Mouse (Mus musculus) layer of hippocampus, postnatal 36 days (tissue): ENCODE results near the gene Rbm20. TPM values are rescaled to one million over a fixed set of nuclear protein-coding genes. Genes with fewer than 3 reads are reported as not detected.

Experiments used
- DNase-seq, 2 experiments: peaks; one replicate each; pipeline ENCODE4 v3.0.0; 2022
- total RNA-seq, 2 experiments: library from RNA; stranded (reverse); gene quantifications; 2 replicates each; pipeline ENCODE4 v1.2.3; 2021

Rbm20 gene
- total RNA-seq, 2 experiments from 2014 or later = 1.5 to 2.0 TPM

DNA sequence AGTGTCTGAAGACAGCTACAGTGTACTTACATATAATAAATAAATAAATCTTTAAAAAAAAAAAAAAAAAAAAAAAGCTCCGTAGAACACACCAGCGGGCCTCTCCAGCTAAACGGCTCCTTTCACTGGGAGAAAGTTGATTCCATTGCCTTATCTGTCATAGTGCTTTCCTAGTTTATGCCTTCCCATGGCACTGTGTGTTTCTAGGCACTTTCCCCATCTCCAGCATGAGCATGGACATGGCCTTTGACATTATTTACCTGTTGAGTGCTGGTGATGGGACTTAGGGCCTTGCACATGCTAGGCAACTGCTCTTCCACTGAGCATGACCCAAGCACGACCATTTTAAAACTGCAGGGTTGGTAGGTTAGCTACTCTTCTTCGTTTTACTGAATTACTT lies 46.9 kb downstream of the Rbm20 start:
- DNase-seq = no peak

DNA sequence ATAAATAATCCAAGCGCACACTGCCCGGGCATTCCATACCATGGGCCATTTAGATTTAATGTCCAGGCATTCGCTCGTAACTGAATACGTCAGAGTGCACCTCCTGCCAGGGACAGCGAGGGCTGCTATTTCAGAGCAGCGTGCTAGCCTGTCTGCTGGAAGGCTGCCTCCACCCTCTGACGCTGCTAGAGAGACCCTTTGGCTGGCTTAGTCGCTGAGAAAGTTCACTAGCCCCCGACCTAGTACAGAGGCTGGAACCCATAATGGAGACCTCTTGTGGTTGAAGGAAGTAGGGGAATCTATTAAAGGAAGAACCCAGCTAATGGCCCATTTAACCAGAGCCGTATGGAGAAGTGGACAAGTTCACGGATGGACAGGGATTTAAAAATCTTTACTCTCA lies 49.2 kb downstream of the Rbm20 start:
- no peak for DNase-seq

DNA sequence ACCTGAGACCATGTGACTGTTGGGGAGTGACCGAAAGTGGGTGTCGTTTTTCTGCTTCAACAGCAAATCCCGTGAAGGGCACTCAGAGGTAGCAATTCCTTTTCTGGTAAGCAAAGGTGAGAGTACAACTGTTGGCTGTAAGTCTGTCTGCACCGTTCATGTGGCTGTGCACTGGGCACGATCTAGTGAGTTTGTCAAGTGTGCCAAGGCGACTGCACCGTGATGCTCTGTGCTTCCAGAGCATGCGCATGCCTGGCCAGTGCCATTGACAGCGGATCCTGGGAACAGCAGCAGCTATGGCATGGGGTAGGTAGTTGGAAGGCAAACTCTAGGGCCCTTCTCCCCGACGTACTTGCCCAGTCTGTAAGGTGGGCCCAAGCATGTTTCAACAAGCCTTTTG lies 49.6 kb downstream of the Rbm20 start:
- no peak for DNase-seq

DNA sequence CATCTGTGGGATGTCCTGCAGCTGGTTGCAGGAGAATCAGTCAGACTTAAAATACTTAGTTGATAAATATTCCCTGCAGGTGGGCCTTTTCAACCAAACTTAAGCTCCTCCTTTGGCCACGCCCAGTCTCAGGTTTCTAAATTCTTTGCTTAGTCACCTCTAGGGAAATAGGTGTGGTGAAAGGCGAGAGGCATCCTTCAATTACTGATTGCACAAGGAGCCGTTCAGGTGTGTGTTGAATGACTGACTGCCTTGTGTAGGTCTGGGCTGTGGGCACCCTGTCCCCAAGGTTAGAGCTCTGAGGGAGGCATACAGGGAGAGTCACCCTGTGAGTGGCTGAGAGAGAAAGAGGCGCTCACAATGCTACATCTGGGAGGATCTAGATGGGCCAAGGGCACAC lies 50.2 kb downstream of the Rbm20 start:
- DNase-seq = no peak

DNA sequence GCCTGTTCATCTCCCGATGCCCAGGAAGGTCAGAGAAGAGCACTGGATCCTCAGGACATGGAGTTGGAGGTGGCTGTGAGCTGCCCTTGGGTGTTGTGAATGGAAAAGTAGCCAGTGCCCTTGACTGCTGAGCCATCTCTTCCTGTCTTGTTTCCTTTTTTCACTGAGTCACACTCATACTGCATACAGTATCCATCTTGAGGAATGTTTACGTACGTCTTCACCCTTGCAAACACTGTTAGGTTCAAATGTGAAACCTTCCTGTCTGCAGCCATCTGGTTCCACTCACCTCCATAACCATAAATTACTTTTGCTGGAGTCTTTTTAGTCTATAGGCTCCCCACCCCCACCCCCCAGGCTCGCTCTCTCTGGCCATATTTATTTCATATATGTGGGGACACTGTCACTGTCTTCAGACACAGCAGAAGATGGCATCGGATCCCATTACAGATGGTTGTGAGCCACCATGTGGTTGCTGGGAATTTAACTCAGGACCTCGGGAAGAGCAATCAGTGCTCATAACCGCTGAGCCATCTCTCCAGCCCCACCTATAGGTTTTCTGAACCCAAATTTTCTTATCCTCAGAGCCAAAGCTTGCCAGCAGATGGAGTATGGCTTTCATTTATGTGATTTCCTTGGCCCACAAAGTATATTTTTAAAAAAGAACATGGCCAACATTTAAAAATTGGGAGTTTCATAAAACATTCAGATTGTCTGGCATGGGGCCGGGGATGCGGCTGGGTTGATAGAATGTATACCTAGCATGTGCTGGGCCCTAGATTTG lies 51.0 kb downstream of the Rbm20 start:
- DNase-seq = no peak

DNA sequence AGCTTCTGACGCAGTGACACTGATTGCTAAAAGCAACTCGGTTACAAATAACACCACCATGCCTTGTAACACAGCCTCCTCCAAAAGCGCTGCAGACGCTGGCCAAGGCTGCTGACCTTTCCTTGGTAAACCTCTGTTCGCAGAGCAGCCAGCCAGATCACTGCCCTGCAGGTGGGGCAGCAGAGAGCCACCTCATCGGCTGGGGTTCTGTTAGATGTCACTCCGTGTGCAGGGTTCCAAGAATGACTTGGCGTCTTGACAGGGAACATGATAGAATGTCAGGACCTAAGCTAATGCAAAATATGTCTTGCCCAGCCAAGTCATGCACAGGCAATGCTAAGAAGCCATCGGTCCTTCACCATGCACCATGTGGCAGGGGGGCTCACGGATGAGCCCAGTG lies 52.8 kb downstream of the Rbm20 start:
- DNase-seq = no peak

DNA sequence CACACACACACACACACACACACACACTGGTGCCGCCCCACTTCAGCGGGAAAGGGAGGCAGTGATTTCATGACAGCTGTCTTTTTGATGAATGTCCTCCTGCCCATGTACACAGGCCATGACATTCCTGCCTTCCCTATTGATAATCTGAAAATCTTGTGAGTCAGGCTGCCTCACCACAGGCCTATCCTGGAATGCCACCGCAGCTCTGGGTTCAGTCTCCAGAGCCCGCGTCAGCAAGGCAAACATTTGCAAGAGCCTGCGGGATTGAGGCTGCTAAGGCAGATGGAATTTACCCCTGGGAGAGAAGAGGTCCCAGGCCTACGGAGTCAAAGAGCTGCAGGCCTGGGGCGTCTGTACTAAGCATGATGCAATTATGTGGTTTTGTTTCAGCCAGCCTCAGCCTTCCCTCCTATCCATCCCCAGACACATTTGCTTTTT lies 54.7 kb downstream of the Rbm20 start:
- no peak for DNase-seq

DNA sequence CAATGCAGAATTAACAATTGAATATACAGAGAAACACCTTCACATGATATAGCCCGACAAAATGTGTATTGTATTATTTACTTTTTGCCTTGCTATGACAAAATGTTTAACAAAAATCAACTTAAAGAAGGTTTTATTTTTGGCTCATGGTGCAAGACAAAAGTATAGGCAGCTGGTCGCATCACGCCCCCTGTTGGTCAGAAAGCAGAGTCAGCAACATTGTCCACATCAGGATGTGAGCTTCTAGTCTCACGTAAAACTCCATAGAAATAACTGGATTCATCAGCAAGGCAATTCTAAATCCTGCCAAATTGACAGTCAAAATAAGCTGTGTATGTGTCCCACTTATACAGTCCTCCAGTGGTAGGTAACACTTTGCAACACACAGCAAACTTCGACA lies 57.7 kb downstream of the Rbm20 start:
- no peak for DNase-seq

DNA sequence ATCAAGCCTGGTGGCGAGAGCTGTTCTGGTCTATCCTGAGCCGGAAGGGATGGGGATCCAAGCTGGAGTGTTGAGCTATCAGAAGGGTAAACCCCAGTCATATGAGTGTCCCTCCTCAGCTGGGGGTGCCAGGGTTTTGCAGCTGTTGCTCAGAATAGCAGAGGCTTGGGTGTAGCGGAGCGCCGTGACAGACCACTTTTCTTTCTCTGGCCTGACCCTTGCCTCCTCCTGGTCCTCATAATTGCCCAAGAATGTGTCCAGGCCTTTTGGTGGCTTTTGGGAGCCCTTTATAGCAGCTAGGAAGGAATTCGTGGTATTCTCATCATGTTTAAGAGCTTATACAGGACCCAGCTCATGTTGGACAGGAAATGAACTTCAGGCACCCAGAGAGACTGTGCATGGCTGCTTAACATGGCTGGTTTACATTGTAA lies 61.6 kb downstream of the Rbm20 start:
- DNase-seq = no peak

DNA sequence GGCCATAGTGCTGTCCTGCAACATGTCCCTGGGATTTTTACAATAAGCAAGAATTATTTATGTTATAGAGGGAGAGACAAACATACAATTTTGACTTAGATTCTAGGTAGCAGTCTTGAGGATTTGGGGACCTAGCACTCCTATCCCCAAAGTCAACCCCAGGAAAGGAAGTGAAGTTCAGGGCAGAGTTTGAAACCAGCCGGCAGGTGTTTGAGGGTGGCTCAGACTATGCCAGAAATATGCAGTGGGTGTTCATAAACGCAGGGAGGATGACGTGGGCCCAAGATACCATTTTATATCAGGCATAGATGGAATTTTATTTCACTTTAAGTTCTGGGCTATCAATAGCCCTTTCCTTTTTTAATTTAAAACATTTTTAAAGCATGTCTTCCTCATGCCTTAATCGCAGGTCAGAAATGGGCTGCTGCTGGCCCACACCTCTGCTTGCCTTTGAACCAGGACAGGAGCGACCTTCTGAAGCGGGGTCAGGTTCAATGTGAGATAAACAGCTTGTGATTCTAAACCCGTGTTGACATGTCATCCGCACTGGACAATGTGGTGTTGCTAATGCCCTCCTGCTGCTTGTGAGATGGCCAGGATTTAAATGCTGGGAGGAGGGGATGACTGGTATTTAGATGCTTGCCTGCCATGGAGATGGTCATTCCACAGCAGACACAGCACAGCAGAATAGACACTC lies 62.6 kb downstream of the Rbm20 start:
- no peak for DNase-seq

DNA sequence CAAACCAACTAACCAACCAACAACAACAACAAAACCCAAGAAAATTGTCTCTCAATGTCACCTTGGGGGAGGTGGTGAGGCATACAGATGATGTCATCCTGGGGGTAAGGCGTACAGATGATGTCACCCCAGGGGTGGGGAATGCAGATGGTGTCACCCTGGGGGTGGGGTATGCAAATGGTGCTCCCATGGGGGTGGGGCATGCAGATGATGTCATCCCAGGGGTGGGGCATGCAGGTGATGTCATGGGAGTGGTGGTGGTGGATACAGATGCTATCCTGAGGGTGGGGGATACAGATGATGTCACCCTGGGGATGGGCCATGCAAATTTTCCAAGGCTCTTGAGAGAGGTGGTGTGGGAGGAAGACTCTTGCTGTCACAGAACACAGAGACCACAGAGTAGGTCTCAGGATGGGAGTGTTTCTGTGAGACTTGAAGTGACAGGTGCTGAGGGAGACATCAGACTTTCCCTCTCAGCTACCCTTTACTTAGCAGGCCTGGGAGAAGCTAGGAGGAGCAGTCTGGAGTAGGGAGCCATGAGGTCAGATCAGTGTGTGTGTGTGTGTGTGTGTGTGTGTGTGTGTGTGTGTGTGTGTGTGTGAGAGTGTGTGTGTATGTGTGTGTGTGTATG lies 63.8 kb downstream of the Rbm20 start:
- DNase-seq = no peak

DNA sequence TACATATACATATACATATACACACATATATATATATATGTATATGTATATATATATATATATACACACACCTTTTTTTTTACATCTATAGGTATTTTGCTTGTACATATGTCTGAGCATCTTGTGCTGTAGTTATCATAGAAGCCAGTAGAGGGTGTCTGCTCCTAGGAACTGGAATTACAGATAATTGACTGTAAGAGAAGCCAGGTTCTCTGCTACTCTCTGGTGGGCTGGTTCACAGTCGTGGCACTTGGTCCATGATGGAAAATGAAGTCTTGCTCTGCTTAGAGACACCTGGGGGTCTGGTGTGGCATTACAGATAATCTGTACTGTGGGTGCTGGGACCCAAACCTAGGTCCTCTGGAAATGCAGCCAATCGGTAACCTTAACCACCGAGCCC lies 64.8 kb downstream of the Rbm20 start:
- no peak for DNase-seq

DNA sequence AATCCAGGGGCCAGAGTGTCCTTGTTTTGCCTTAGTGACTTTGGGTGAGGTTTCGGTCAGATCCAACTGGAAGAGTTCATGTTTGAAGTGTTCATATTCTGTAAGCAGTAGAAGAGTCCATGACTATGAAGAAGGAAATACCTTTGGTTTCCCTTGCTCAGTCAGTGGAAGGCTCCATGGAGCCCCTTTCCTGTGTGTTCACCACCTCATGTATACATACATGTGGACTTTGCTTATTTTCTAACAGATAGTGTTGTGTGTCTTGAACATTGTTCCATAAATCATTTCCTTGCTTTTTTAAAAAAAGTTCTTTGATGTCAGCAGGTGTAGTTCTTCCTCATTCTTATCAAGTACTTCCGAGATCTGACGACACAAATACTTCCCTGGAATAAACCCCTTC lies 68.2 kb downstream of the Rbm20 start:
- no peak for DNase-seq

DNA sequence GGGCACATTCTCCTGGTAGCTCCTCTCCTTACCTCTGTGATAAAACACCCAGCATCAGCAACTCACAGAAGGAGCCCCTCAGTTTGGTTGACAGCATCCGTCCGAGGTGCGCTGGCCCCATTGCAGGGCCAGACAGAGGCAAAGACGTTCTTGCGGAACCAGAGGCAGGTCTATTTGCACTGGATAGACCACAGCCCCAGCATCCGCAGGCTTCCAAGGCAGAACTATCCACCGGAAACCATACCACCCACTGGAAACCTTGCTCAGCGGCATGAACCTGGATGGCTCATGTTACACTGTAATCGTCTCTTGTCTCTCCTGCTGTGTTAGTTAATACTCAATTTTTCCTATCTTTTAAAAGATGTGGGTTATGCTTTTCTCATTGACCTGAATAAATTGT lies 69.0 kb downstream of the Rbm20 start:
- DNase-seq = no peak

DNA sequence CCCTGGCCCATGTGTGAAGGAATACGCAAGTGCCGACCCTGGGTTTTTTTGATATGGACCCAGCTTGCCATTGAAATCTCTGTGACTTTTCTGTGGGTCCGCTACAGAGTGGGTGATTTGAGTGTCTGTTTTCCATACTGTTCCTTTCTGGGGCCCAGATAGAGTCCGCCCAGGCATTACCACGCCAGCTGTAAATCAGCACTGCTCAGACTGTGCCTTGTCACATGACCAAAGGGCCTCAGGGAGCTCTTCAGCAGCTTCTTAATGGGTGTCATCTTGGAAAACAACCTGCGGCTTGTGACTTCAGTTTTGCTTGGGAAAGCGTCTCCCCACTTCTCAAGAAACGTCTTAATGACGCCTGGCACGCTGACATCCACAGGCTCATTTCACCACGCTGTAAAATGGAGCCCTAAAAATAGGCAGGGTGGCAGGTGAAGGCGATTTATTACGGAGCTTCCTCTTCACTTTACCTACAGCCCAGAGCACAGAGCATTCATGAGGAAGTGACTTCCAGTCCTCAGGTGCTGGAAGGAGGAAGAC lies 71.2 kb downstream of the Rbm20 start:
- no peak for DNase-seq

DNA sequence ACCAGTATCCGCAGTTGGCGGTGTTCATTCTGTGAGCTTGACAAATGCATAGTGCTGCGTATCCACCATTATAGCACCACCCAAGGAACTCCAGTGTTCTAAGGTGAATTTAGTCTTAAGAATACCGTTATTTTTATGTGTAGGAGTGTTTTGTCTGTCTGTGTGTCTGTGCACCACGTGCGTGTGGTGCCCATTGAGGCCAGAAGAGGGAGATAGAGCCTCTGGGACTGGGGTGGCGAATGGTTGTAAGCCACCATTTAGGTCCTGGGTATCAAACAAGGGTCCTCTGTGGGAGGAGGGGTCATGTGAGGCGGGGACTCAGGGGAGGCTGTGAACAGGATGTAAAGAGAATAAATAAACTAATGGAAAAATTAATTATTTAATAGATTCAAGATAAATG lies 72.2 kb downstream of the Rbm20 start:
- DNase-seq = no peak

DNA sequence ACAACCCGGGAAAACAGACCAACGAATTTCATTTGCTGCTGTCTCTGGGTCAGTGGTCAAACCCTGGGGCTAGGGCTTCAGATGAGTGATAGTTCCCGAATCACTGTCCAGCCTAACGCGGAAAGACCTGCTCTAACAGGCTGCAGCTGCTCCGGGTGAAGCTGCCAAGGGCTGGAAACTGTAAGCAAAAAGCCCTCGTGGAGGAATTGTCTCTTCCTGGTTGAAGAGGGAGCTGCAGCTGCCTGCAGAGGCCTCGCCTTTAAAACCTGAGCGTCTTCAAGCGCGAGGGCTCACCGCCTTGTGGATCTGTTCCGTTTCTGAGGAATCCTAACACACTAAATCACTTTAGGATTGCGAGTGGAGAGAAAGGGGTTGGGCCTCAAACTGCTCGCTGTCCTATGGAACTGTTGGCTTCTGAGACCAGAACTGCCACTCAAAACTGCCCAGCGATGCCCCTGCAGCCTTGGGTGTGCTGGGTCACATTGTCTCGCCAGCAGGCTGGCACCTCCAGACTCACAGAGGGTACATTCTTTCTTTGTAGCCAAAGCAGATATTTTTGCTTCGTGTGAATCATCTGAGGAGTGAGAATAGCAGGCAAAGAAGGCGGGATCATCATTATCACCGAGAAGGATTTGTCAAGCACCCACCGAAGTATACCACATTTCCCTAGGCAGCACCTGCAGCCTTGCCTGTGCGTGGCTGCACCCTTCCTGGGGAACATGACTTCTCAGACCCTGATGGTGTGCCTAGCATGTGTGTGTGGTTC lies 74.5 kb downstream of the Rbm20 start:
- no peak for DNase-seq

DNA sequence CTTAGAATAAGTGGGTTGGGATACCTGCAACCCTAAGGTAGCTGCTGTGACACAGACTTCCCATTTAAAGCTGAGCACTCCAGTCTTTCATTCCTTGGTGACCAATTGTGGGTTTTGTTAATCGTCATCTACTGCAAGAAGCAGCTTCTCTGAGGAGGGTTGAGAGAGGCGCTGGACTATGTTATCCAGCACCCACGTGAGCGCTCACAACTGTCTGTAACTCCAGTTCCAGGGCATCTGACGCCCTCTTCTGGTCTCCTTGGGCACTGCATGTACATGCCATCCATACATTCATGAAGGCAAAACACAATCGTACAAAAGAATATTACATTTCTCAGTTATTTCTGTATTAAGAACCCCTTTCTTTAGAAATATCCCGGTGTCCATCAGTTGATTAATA lies 75.9 kb downstream of the Rbm20 start:
- DNase-seq = no peak

DNA sequence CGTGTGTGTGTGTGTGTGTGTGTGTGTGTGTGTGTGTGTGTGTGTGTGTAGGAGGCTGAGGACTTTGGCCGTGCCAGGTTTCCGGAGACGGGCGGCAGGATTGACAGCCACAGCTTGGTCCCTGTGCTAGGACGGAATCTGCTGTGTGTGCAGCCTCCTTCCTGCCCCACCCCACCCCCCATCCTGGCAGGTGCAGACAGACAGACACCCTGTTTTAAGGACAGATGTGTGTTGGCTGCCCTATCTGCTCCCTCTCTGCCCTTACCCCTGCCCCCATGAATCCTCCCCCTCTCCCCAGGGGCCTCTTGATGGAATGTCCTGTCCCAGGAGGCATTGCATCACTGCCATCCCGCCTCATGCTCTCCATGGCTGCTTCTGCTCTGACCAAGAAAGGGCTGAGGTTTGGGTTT lies 77.3 kb downstream of the Rbm20 start:
- DNase-seq = no peak

DNA sequence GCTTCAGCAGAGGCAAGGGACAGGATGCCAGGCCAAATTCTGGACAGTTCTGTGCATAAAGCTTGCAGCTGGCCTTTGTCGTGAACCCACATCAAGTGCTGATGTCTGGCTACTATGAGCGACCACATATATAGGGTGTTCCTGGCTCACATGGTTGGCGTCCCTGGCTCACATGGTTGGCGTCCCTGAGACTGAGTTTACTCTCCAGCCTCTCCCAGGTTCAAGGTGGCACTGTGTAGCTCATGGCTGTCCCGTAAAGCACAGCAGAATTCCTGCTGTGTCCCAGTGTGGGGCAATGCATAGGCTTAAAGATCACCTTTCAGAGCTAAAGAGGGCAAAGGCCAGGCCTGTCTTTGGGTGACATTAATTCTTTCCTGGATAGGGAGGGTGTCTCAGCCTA lies 78.2 kb downstream of the Rbm20 start:
- no peak for DNase-seq

DNA sequence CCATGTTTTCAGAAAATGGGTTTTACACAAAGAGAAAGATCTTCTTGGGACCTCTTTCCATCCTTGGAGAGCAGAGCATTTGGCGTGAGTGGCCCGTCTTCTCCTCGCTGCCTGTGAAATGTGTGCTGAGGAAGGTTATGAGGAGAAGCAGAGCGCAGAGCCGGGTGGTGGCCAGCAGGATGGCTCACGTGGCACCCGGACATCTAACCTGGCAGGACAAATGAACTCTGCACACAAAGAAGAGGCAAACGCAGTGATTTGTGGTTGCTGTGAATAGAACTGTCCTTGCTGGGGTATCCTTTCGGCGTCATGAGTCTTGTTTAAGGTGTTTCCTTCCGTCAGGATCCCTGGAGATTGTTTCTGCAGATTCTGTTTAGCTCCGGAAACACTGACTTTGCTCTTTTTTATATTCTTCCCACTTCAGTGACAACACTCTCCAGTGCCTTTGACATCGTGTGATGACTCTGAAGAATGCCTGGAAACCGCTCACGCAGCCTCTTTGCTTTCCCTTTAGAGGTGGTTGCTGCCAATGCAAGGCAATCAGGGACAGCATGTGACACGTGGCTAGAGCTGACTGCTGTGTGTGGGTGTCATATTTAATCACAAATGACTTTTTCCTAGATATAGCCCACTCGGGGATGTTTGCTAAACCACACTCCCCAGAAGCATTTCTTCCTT lies 80.5 kb downstream of the Rbm20 start:
- peak; percentile 23 to 33 for DNase-seq

DNA sequence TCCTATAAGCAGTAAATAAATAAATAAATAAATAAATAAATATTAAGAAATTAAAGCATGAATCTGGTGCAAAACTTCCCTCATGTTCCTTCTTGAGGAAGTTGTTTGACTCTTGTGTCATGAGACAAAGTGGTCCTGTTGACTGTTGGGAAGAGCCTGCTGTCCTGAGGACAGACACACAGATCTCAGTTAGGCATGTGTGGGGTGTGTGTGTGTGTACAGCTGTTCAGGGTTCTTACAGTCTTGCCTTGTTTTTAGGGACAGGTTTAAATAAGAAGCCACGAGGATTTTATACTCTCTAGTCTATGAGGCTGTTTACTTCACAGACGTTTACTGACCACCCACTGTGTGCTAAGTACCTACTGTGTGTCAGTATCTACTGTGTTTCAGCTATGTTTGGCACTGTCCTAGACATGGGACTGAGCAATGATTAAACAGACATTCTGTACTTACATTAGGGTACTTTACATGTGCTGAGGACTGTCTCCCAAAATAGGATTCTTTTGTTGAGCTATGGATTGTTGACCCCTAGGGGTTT lies 81.8 kb downstream of the Rbm20 start:
- DNase-seq = no peak
